Mouse (Mus musculus) stomach, embryonic 16.5 days (tissue): Measurements from ENCODE around the gene Nkx2-3. TPM values are rescaled to one million over a fixed set of nuclear protein-coding genes. Genes with fewer than 3 reads are reported as not detected.

Experiments used
- ATAC-seq: fragments of 200-750 bp; cut with Nextera tagmentation; 2 replicates; pipeline ENCODE4 v1.8.0; 2017; ENCODE audit warnings: moderate number of reproducible peaks, moderate TSS enrichment; ENCODE audit not compliant: insufficient read depth, low FRiP score
- H3K27ac ChIP-seq: fragments of 300-500 bp; sonication (generic); 2 replicates; pipeline ENCODE4 v1.5.1; 2014; ENCODE audit warnings: low read length
- H3K27me3 ChIP-seq: fragments of 300-500 bp; sonication (generic); 2 replicates; pipeline ENCODE4 v1.6.1; 2014; ENCODE audit warnings: low read length, control low read depth, mixed read lengths; ENCODE audit not compliant: control insufficient read depth, insufficient read depth
- H3K36me3 ChIP-seq: fragments of 300-500 bp; sonication (generic); 2 replicates; pipeline ENCODE4 v1.6.1; 2014; ENCODE audit warnings: low read length; ENCODE audit not compliant: control insufficient read depth, insufficient read depth
- H3K4me1 ChIP-seq: fragments of 300-500 bp; sonication (generic); 2 replicates; pipeline ENCODE4 v1.6.1; 2014; ENCODE audit warnings: low read length, control low read depth, mixed read lengths; ENCODE audit not compliant: control insufficient read depth, insufficient read depth
- H3K4me2 ChIP-seq: fragments of 300-500 bp; sonication (generic); 2 replicates; pipeline ENCODE4 v1.6.1; 2014; ENCODE audit warnings: low read depth, low read length, mixed read lengths
- H3K4me3 ChIP-seq: fragments of 300-500 bp; sonication (generic); replicated peaks from 2 replicates; pipeline ENCODE4 v1.5.1; 2014; ENCODE audit warnings: mild to moderate bottlenecking, low read length
- H3K9ac ChIP-seq: fragments of 300-500 bp; sonication (generic); 2 replicates; pipeline ENCODE4 v1.6.1; 2014; ENCODE audit warnings: low read length
- H3K9me3 ChIP-seq: fragments of 300-500 bp; sonication (generic); replicated peaks from 2 replicates; pipeline ENCODE4 v1.6.1; 2016; ENCODE audit warnings: low read length, control low read depth; ENCODE audit not compliant: control insufficient read depth
- WGBS: fragments of 180-500 bp; shearing (Covaris S2); extraction: QIAGEN DNeasy Blood & Tissue Kit; methylation state at CpG from one replicate; pipeline ENCODE4 v1.1.7; 2014; 5-methylcytosine and 5-hydroxymethylcytosine counted together
- microRNA-seq: library from miRNA; unstranded; fragments of <30 nt; microRNA quantifications from one replicate; pipeline ENCODE4, GENCODE M21; 2016
- polyA plus RNA-seq: library from polyadenylated mRNA; unstranded; fragments of >200 nt; fragmentation: Nextera tagmentation; extraction: Ambion mirVana; gene quantifications from 2 replicates; pipeline ENCODE4 v1.2.1, GENCODE M21; 2015

Gene Nkx2-3
- polyA plus RNA-seq, 1 experiment from 2014 or later: 11.1 TPM

DNA sequence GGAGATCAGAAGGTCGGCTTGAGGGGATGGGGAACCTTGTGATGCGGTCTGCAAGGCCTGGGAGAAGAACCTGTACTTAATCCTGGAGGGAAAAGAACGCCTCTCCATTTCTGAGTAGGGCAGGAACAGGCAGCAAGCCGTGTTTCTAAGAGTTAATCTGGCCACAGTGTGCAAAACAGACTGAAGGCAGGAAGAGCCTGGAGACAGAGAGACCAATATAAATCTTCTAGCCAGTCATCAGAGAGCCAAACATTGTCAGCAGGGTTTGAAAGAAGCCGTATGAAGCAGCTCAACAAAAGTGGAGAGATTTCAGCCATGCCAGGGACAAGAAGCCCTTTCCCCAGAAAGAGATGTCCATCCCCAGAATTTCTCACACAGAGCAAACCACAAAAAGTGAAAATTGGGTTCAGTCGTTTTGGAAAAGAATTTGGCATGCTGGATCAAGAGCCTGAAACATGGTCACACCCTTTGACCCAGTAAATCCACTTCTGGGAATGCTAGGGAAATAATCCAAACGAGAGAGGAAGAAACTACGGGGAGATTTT lies 39.2 kb downstream of the Nkx2-3 start:
- no peak overlapping the region for H3K4me2 ChIP-seq
- 0 out of 2 replicates have a peak, but pooled peaks cover 6% of the 10 kb centered on the region for H3K27me3 ChIP-seq
- peak; percentile 54 for ATAC-seq
- no peak overlapping the region for H3K9ac ChIP-seq
- no peak overlapping the region for H3K4me3 ChIP-seq
- 30% methylated on average over 8 of the region's 8 CpGs for WGBS
- peaks cover 21% of the 10 kb centered on the region for H3K4me1 ChIP-seq
- no peaks in the 10 kb centered on the region for H3K36me3 ChIP-seq
- H3K9me3 ChIP-seq: no peaks in the 10 kb centered on the region
- peak overlapping the region; percentile 71 for H3K27ac ChIP-seq

GRCm38 (mm10) chr19:43655735-43656492 lies 43.8 kb downstream of the Nkx2-3 start:
- Histone ChIP-seq H3K4me2 (no peak overlapping the region), H3K9me3 (no peaks in the 10 kb centered on the region), H3K36me3 (no peaks in the 10 kb centered on the region), H3K4me1 (peaks cover 17% of the 10 kb centered on the region), H3K9ac (no peak overlapping the region), H3K4me3 (no peak overlapping the region), H3K27me3 (0 out of 2 replicates have a peak, but pooled peaks cover 6% of the 10 kb centered on the region), H3K27ac (no peak overlapping the region)
- peak; percentile 59; the same call in 1 of the 2 replicates for ATAC-seq
- WGBS: 37% methylated on average over 11 of the region's 11 CpGs

DNA sequence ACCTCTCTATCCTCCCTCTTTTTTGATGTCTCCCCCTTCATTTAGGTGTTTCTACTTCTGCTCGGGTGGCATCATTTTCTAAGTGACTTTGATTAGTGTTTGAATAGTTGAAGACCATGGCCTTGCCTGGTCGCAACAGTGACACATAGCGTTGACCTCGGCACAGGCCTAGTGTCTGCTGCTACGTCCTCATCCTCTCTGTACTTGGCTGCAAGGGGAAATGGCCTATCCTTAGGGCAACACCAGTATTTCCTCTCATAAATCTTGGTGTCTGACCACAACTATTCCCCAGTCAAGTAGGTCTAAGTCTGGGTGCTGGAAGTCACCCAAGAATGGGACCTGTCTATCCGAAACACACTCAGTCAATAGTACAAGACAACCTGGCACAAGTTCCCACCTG lies 47.5 kb downstream of the Nkx2-3 start:
- Histone ChIP-seq H3K36me3 (no peaks in the 10 kb centered on the region), H3K9ac (no peak overlapping the region), H3K27ac (no peak overlapping the region), H3K4me1 (peaks cover 9% of the 10 kb centered on the region; the same call in 1 of the 2 replicates), H3K27me3 (no peaks in the 10 kb centered on the region), H3K4me3 (no peak overlapping the region), H3K4me2 (no peak overlapping the region), H3K9me3 (no peaks in the 10 kb centered on the region)
- 73% methylated on average over 6 of the region's 6 CpGs for WGBS
- ATAC-seq: no peak

DNA sequence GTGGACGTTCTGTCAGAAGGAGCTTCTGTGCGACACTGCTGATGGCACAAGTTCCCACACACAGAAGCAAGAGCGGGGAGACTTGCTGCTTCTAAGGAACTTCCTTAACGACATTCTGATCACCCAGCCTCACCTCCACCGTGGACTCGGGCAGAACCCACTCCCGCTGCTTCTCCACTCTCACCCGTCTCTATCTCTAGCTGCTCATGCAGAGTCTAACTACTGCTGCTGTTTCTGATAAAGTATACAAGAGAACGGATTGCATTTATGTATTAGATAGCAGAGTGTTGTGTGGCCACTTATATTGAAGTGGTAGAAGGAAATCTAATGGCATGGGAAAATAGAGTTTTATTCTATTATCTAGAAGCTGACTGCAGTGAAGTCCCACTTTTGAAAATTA lies 48.6 kb downstream of the Nkx2-3 start:
- Histone ChIP-seq H3K9ac (no peak overlapping the region), H3K9me3 (no peaks in the 10 kb centered on the region), H3K27ac (no peak overlapping the region), H3K27me3 (no peaks in the 10 kb centered on the region), H3K4me3 (no peak overlapping the region), H3K36me3 (no peaks in the 10 kb centered on the region), H3K4me1 (peaks cover 9% of the 10 kb centered on the region; the same call in 1 of the 2 replicates), H3K4me2 (no peak overlapping the region)
- no peak for ATAC-seq
- WGBS: 79% methylated on average over 9 of the region's 9 CpGs

GRCm38 (mm10) chr19:43662176-43662967 lies 50.2 kb downstream of the Nkx2-3 start:
- peaks cover 9% of the 10 kb centered on the region; the same call in 1 of the 2 replicates for H3K4me1 ChIP-seq
- no peaks in the 10 kb centered on the region for H3K27me3 ChIP-seq
- no peak; the same call in 1 of the 2 replicates for ATAC-seq
- no peak overlapping the region for H3K4me3 ChIP-seq
- 32% methylated on average over 19 of the region's 19 CpGs for WGBS
- H3K27ac ChIP-seq: no peak overlapping the region
- no peaks in the 10 kb centered on the region for H3K9me3 ChIP-seq
- peaks cover 6% of the 10 kb centered on the region; the same call in 1 of the 2 replicates for H3K36me3 ChIP-seq
- H3K4me2 ChIP-seq: no peak overlapping the region
- H3K9ac ChIP-seq: peak overlapping the region; percentile 14; the same call in 1 of the 2 replicates

DNA sequence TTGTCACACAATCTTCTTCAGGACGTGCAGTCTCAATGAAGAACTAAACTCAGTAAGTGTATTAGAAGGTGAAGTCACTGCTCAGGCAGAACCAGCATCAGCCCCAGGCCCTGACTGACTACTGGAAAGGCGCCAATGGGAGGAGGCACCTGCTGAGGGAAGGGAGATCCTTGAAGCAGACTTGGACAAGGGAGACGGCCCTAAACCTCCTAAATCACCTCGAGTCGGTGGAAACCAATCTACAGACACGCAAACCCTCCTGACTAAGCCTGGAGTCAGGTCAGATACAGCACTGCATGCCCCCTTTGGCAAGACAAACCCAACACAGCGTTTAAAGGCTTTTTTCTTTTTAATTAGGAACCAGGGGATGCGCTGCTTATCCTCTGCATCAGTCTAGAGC lies 51.3 kb downstream of the Nkx2-3 start:
- no peak overlapping the region for H3K4me3 ChIP-seq
- no peak overlapping the region for H3K27ac ChIP-seq
- peaks cover 9% of the 10 kb centered on the region for H3K4me1 ChIP-seq
- peaks cover 6% of the 10 kb centered on the region; the same call in 1 of the 2 replicates for H3K36me3 ChIP-seq
- no peak for ATAC-seq
- H3K4me2 ChIP-seq: no peak overlapping the region
- H3K9me3 ChIP-seq: no peaks in the 10 kb centered on the region
- 75% methylated on average over 8 of the region's 8 CpGs for WGBS
- H3K9ac ChIP-seq: no peak overlapping the region
- no peaks in the 10 kb centered on the region for H3K27me3 ChIP-seq

Small RNAs within 50 kb of the gene (microRNA-seq; reads per million reads assigned to microRNA genes)
- gene Gm22646: not detected

Other genes with a start within 250 kb of the Nkx2-3 start
- gene Hpse2, start 224.0 kb upstream of the Nkx2-3 start, polyA plus RNA-seq: 5.9 and 6.6 TPM in 2 replicates
- gene Cnnm1, start 171.9 kb upstream of the Nkx2-3 start, polyA plus RNA-seq: 0.32 and 0.76 TPM in 2 replicates
- gene Got1, start 87.7 kb upstream of the Nkx2-3 start, polyA plus RNA-seq: 34.6 and 42.3 TPM in 2 replicates
- gene Slc25a28, start 62.6 kb downstream of the Nkx2-3 start, polyA plus RNA-seq: 11.2 and 13.1 TPM in 2 replicates
- gene Entpd7, start 77.3 kb downstream of the Nkx2-3 start, polyA plus RNA-seq: 14.6 and 15.3 TPM in 2 replicates
- 16.3 and 18.3 TPM in 2 replicates for gene Cutc, start 140.7 kb downstream of the Nkx2-3 start, polyA plus RNA-seq
- gene Cox15, start 140.7 kb downstream of the Nkx2-3 start, polyA plus RNA-seq: 10.0 and 10.8 TPM in 2 replicates
- 1.7 and 2.2 TPM in 2 replicates for gene Abcc2, start 169.9 kb downstream of the Nkx2-3 start, polyA plus RNA-seq